Mouse (Mus musculus): ENCODE results near the gene Etv5. TPM values are rescaled to one million over a fixed set of nuclear protein-coding genes. Genes with fewer than 3 reads are reported as not detected.
A peak's percentile ranks its signal among the peaks of the same experiment; 100 is the strongest.

Gene Etv5
- polyA plus RNA-seq, 1 experiment, result 20.6 TPM

DNA sequence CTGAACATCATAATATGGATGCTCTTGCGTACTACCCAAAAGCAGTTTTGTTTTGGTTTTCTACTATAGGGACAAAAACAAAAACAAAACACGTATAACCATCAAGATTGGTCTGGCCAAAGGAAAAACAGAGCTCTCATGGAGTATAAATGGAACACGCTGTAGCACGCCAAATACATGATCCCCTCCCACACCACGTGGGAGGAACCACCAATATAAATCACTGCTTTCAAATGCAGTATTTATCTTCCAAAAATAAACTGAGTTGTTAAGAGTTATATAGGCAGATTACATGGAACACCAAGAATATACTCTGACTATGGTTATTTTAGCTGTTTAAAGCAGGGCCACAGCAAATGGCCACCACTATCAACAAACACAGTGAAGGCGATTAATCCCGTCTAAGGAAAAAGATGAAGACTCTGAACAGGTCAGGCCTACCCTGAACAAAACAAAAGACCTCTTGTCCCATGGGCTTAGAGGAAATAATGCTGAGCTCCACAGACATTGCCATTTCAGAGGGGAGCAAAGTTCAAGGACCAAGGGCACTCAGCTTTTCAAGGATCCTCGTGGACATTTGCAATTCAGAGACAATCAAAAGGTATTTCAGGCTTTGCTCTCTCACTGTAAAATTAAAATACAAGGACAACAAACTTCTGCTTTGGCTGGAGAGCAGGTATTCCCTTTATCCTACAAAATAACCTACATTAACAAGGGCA lies 30.7 kb downstream of the Etv5 start:
- no peak for DNase-seq (ENCODE audit: low read depth)

DNA sequence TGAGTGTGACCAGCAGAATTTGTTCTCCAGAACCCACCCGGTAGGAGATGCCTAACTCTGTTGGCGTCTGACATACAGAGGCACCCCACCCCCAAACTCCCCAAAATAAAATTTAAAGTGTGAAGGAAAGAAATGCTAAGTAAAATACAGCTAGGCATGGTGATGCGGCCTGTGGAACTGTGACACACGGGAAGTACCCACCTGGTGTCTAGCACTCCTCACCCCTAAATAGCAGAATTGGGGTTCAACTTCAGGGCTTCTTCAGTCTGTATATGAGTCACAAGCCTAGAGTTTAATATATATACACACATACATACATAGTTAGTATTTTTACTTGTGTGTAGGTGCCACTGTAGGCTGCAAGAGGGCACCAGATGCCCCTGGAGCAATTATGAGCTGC lies 32.8 kb downstream of the Etv5 start:
- no peak for TF ChIP-seq CTCF (IDR thresholded peaks at IDR 0.05; ENCODE audit: borderline replicate concordance, extremely low read depth, insufficient read depth, insufficient read length)
- no peak for TF ChIP-seq POLR2A (IDR thresholded peaks at IDR 0.05; ENCODE audit: borderline replicate concordance, extremely low read depth, insufficient read depth, insufficient read length, poor library complexity, severe bottlenecking)

More for the DNA sequence above, 30.7 kb downstream of the Etv5 start:
- TF ChIP-seq POLR2A (IDR thresholded peaks at IDR 0.05; ENCODE audit: borderline replicate concordance, extremely low read depth, insufficient read depth, insufficient read length, poor library complexity, severe bottlenecking) (no peak), CTCF (IDR thresholded peaks at IDR 0.05; ENCODE audit: borderline replicate concordance, extremely low read depth, insufficient read depth, insufficient read length) (no peak)

DNA sequence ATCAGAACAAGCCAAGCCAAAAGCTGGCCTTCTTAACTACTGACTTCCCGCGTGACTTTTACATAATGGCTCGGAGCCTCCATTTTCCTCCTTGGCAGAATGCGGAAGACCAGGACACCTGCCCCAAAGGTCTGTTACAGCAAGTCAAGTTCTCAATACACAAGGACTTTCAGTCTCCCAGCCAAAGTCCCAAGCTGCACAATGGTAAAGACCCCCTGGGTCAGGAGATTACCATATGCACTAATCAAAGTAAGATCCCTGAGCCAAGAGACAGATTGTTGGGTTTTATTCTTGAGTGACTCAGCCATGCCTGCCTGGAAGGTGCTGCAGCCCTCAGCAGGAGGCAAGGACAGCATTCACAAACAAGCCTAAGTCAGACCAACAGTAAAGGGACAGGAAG lies 33.5 kb downstream of the Etv5 start:
- DNase-seq (ENCODE audit: low read depth), result no peak

More for the DNA sequence above, 32.8 kb downstream of the Etv5 start:
- DNase-seq (ENCODE audit: low read depth), result no peak

DNA sequence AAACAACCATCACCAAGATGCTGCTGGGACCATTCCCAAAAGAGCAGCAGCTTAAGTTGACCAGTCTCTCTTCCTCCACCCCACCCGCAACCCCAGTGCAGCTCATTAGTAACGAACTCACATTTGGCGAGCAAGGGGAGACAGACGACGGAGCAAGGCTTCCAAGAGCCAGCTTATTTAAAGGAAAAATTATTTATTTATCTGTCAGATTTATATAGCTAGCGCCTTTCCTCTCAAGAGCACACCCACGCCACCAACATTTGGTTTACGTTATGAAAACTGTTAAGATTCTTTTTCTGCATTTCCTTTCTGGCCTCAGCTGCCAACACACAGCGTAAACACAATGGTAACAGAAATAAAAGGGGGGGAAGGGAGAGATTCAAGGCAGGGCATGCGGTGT lies 34.0 kb downstream of the Etv5 start:
- TF ChIP-seq CTCF (IDR thresholded peaks at IDR 0.05; ENCODE audit: borderline replicate concordance, extremely low read depth, insufficient read depth, insufficient read length), result no peak
- no peak for TF ChIP-seq POLR2A (IDR thresholded peaks at IDR 0.05; ENCODE audit: borderline replicate concordance, extremely low read depth, insufficient read depth, insufficient read length, poor library complexity, severe bottlenecking)
- peak; percentile 16 for DNase-seq (ENCODE audit: low read depth)

More for the DNA sequence above, 33.5 kb downstream of the Etv5 start:
- no peak for TF ChIP-seq POLR2A (IDR thresholded peaks at IDR 0.05; ENCODE audit: borderline replicate concordance, extremely low read depth, insufficient read depth, insufficient read length, poor library complexity, severe bottlenecking)
- no peak for TF ChIP-seq CTCF (IDR thresholded peaks at IDR 0.05; ENCODE audit: borderline replicate concordance, extremely low read depth, insufficient read depth, insufficient read length)

DNA sequence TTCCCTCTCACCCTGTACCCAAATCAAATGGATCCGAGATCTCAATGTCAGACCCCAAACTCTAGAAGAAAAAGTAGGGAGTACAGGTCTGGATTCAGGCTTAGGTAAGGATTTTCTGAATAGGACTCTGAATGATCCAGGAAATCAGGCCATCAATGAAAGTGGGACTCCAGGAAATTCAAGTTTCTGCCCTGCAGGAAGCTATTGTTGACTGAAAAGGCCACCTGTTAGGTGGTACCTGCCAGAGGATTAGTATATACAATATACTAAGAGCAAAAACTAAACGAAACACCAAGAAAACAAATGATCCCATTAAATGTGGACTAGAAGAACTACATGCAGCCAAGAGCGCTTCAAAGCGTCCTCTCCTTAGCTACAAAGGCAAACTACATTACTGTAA lies 35.8 kb downstream of the Etv5 start:
- DNase-seq (ENCODE audit: low read depth), result no peak
- no peak for TF ChIP-seq CTCF (IDR thresholded peaks at IDR 0.05; ENCODE audit: borderline replicate concordance, extremely low read depth, insufficient read depth, insufficient read length)

DNA sequence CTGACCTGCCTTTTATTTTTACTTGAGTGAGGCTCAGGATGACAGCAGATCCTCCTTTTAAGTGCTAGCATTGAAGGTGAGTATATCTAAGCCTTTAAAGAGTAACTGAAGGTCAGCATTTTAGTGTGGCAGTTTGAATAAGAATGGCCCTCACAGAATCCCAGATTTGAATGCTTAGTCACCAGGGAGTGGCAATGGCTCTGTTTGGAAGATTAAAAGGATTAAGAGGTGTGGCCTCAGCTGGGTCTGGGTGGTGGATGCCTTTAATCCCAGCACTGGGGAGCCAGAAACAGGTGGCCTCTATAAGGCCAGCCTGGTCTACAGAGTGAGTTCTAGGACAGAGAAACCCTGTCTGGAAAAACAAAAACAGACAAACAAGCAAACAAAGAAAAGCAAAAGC lies 36.9 kb downstream of the Etv5 start:
- no peak for TF ChIP-seq CTCF (IDR thresholded peaks at IDR 0.05; ENCODE audit: borderline replicate concordance, extremely low read depth, insufficient read depth, insufficient read length)
- no peak for TF ChIP-seq POLR2A (IDR thresholded peaks at IDR 0.05; ENCODE audit: borderline replicate concordance, extremely low read depth, insufficient read depth, insufficient read length, poor library complexity, severe bottlenecking)
- no peak for DNase-seq (ENCODE audit: low read depth)

DNA sequence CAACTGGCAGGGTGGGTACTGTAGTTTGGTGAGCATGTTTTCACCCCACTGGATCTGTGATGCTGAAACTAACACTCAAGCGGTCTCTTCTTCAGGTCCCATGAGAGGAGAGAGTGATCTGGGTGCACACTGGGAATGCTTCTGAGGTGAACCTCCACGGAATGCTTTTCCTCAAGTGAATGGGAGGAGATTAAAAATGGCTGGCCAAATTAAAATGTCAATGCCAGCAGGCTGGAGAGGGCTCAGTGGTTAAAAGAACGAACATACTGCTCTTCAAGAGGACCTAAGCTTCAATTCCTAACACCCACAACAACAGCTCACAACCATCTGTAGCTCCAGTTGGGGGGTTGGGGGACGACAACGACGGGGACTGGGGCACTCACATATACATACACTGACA lies 39.3 kb downstream of the Etv5 start:
- DNase-seq (ENCODE audit: low read depth), result no peak
- TF ChIP-seq POLR2A (IDR thresholded peaks at IDR 0.05; ENCODE audit: borderline replicate concordance, extremely low read depth, insufficient read depth, insufficient read length, poor library complexity, severe bottlenecking) (no peak), CTCF (IDR thresholded peaks at IDR 0.05; ENCODE audit: borderline replicate concordance, extremely low read depth, insufficient read depth, insufficient read length) (no peak)

DNA sequence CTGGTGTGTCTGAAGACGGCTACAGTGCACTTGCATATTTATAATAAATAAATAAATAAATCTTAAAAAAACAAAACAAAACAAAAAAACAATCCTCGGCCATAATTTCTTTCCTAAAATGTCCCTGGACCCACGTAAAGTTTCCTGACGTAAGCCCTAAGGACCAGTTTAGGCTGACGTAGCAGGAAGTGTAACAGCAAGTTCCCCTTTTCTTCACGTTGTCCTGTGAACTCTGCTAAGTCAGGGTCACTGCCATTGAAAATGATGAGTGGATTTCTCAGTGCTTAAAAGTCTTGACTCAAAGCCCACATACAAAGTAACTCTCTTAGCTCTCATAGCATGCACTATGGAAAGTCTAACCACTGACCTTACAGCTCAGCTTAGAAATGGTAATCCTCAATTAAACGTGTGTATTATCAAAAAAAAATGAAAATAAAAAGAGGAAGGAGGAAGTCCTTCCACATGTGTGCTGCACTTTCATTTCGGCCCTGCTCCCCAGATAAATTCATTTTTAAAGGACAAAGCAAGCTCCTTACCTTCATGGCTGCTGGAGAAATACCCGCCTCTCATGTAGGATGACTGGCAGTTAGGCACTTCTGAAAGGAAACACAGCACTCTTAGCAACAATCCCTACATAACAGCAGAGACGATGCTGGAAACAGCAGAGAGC lies 40.6 kb downstream of the Etv5 start:
- no peak for TF ChIP-seq CTCF (IDR thresholded peaks at IDR 0.05; ENCODE audit: borderline replicate concordance, extremely low read depth, insufficient read depth, insufficient read length)
- no peak for TF ChIP-seq POLR2A (IDR thresholded peaks at IDR 0.05; ENCODE audit: borderline replicate concordance, extremely low read depth, insufficient read depth, insufficient read length, poor library complexity, severe bottlenecking)
- no peak for DNase-seq (ENCODE audit: low read depth)

DNA sequence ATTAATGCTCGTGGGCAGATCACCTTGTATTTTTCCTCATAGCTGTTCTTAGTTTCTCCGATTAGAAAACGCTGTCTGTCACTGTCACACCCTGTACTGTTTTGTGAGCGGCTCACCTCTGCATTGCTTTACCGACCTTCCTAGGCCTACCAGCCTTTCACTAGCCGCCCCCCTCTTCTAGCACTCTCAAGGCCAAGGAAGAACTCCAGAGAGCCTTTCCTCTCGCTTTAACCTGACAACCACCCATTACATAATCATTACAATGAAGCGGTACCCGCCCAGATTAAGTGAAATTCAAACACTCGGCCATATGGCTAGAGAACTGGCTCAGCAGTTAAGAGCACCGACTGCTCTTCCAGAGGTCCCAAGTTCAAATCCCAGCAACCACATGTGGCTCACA lies 41.2 kb downstream of the Etv5 start:
- TF ChIP-seq CTCF (IDR thresholded peaks at IDR 0.05; ENCODE audit: borderline replicate concordance, extremely low read depth, insufficient read depth, insufficient read length), result no peak
- no peak for TF ChIP-seq POLR2A (IDR thresholded peaks at IDR 0.05; ENCODE audit: borderline replicate concordance, extremely low read depth, insufficient read depth, insufficient read length, poor library complexity, severe bottlenecking)
- no peak for DNase-seq (ENCODE audit: low read depth)

DNA sequence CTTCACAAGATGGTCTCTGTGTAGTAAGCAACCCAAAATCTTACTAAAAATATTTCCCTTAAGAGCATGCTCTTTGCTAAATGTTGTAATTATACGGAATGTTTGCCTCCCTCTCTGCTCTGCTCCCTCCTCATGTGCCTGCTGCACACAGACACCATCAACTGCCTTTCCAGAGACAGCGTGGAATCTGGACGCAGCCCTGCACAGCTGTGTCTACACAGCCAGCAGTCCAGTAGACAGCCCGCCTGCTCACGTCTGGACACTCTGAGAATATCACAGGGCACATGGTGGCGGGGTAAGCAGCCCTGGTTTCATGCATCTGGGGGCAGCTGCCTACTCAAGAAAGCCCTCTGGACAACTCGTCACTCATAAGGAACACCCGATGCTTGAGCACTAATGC lies 43.1 kb downstream of the Etv5 start:
- no peak for DNase-seq (ENCODE audit: low read depth)
- TF ChIP-seq POLR2A (IDR thresholded peaks at IDR 0.05; ENCODE audit: borderline replicate concordance, extremely low read depth, insufficient read depth, insufficient read length, poor library complexity, severe bottlenecking) (no peak), CTCF (IDR thresholded peaks at IDR 0.05; ENCODE audit: borderline replicate concordance, extremely low read depth, insufficient read depth, insufficient read length) (no peak)

DNA sequence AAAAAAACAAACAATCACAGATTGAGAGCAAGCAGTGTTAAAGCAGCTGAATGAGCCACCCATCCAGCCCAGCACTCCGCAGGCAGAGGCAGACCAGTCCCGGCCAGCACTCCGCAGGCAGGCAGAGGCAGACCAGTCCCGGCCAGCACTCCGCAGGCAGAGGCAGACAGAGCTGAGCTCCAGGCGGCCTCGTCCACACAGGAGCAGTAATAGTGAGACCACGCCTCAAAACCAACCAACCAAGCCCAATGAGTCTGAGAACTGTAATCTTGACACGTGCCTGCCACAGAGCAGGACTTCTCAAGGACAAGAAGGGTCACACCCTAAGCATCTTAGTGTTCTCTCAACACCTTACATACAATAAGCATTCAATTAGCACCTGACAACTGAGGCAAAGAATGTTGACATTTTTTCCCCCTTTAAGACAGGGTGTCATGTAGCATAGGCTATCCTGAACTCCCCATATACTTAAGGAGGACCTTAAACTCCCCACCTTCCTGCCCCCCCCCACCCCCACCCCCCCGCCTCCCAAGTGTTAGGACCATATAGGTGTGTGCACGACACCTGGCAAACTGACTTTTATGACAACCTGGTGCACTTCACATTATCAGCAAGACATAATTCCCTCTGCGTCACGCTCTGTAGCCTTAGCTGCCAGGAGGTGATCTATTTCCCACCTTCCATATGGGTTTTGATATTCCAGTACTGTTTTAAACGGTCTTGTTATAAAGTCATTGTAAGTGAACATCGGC lies 44.2 kb downstream of the Etv5 start:
- no peak for TF ChIP-seq POLR2A (IDR thresholded peaks at IDR 0.05; ENCODE audit: borderline replicate concordance, extremely low read depth, insufficient read depth, insufficient read length, poor library complexity, severe bottlenecking)
- TF ChIP-seq CTCF (IDR thresholded peaks at IDR 0.05; ENCODE audit: borderline replicate concordance, extremely low read depth, insufficient read depth, insufficient read length), result no peak
- no peak for DNase-seq (ENCODE audit: low read depth)
